Mouse (Mus musculus) right cerebral cortex, adult 18-20 months (tissue): ENCODE measurements around the gene Casp1.

Experiments used
- DNase-seq: peaks from one replicate; pipeline ENCODE4 v3.0.0; 2022; ENCODE audit warnings: mixed read lengths

Casp1 gene

GRCm38 (mm10) chr9:5298329-5299131 lies at the start of gene Casp1:
Casp1 (plus strand) TSS chr9:5298517.
- no peak for DNase-seq

GRCm38 (mm10) chr9:5263951-5264475 lies 34.3 kb upstream of the Casp1 start:
- DNase-seq, result no peak

DNA sequence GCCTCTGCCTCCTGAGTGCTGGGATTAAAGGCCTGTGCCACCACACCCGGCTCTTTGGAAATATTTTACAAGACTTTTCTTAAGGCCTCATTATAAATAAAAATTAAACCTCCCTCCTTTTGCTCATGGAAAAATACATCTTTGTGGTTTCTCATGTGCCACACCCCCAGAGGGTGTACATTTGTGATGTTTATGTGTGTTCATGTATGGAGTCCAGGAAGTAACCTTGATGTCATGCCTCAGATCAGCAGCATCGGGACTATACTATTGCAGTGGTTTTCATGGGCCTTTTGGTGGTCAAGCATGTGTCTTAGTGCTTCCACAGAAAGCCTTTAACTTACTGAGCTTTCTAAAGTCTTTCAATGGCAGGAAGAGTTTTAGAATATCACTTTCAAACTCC lies 28.0 kb upstream of the Casp1 start:
- DNase-seq, result no peak

DNA sequence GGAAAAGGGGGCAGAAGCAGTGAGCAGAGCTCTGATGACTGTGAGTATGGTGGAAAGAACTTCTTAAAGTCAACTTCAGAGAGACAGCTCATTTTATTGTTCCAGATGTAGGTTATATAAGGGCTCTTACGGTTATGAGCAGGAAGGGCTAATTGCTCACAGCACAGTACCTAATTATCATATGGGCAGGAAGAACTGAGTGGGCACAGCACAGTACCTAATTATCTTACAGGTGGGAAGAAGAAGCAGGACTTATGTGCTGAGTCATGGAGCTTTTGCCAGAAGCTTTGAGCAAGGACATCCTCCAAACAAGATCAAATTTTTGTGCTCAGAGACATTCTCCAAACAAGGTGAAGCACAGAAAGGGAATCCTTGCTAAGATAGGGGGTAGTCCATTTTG lies 27.4 kb upstream of the Casp1 start:
- DNase-seq, result no peak

GRCm38 (mm10) chr9:5271334-5271845 lies 26.9 kb upstream of the Casp1 start:
- no peak for DNase-seq

GRCm38 (mm10) chr9:5286071-5286470 lies 12.2 kb upstream of the Casp1 start:
- no peak for DNase-seq

- no peak for DNase-seq
Measured at GRCm38 (mm10) chr9:5286597-5286996, 11.7 kb upstream of the Casp1 start.

DNA sequence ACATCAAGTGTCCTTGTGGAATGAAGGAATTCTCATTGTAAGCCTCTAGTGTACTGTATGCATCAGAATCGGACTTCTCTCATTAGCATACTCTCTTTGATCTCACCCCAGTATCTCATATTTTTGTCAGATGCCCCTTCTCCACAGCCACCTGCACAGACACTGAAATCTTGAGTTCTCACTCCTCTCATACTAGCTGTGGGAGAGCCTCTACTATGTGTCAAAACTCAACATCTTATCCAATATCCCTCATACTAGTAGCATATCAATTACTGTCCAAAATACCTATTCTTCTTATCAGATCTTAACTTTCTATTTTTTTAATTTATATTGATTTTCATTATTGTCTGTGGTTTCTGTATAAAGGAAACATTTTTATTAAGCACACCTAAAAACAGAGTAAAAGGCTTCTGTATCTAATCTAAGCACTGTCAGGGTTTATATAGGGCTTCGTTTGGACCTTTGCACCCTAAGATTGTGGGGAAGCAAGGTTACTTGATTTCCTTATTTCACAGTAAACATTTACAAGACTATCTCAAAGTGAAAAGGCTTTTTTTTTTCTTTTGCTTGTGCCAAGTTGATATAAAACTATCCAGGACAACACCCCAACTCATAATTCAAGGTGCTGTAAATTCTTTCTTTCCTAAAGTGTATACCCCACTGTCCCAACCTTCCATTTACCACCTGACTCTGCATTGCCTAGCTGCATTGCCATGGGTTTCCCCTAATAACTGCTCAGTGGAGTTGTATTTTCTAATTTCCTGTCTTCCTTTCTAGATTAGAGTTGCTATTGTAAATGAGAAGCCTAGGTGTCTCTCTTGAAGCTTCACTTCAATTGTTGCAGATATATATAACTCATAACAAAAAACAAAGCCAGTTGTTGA lies 1.7 kb upstream of the Casp1 start:
- DNase-seq, result no peak

GRCm38 (mm10) chr9:5299132-5299381 lies 740 bp downstream of the Casp1 start:
- no peak for DNase-seq

- no peak for DNase-seq
Measured at GRCm38 (mm10) chr9:5308561-5308960, 10.2 kb downstream of the Casp1 start, which contains the start of gene Casp4. Casp4 (plus strand) TSS chr9:5308828.

- DNase-seq, result no peak
Measured at GRCm38 (mm10) chr9:5310112-5310511, 11.8 kb downstream of the Casp1 start.

DNA sequence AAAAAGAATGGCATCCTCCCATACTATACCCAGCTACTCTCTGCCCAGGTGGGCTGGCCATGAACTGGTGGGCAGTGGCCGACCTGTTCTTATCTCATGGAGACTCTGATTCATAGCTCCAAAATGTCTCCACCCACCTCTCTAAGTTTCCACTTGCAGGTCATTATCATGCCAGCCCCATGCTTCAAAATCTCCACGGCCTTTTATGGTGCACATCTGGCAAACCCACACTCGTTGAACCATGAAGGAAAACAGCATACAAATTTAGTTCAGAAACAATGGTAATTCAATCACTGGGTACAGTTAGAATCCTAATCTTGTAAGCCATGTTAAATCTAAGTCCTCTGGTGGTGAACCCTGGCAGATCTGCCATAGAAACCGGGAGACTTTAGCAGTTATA lies 13.1 kb downstream of the Casp1 start:
- no peak for DNase-seq

GRCm38 (mm10) chr9:5328204-5328603 lies 29.9 kb downstream of the Casp1 start:
- DNase-seq, result no peak

DNA sequence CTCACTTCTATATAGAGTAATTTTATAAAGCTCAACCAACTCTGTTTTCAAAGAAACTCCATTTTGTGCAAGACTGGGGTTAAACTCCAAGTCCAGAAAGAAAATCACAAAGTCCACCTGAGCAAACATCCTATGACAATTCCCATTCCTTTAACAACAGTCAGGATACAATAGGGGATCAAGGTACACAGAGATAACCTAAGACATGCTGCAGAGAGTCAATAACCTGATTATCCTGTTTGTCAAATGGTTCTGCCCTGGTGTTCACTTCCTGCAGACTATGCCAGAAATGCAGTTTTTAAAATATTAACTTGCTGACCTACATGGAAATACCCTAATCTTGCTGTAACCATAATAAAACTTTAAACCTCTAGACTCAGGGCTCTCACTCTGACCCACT lies 34.1 kb downstream of the Casp1 start:
- no peak for DNase-seq

- no peak for DNase-seq
Measured at GRCm38 (mm10) chr9:5333422-5333821, 35.1 kb downstream of the Casp1 start.

DNA sequence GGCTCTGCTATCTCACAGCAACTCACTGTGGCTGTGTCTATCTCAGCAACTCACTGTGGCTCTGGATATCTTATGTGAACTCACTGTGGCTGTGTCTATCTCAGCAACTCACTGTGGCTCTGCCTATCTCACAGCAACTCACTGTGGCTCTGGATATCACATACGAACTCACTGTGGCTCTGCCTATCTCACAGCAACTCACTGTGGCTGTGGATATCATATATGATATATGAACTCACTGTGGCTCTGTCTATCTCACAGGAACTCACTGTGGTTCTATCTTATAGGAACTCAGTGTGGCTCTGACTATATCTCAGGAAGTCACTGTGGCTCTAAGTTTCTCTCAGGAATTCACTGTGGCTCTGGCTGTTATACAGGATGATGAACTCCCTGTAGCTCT lies 44.8 kb downstream of the Casp1 start:
- DNase-seq, result no peak

- no peak for DNase-seq
Measured at GRCm38 (mm10) chr9:5344090-5344489, 45.8 kb downstream of the Casp1 start.

GRCm38 (mm10) chr9:5345291-5345898 lies 47.1 kb downstream of the Casp1 start, which contains the start of gene Casp12:
Casp12 (plus strand) TSS chr9:5345430.
- no peak for DNase-seq

- DNase-seq, result no peak
Measured at GRCm38 (mm10) chr9:5347381-5347780, 49.1 kb downstream of the Casp1 start.

DNA sequence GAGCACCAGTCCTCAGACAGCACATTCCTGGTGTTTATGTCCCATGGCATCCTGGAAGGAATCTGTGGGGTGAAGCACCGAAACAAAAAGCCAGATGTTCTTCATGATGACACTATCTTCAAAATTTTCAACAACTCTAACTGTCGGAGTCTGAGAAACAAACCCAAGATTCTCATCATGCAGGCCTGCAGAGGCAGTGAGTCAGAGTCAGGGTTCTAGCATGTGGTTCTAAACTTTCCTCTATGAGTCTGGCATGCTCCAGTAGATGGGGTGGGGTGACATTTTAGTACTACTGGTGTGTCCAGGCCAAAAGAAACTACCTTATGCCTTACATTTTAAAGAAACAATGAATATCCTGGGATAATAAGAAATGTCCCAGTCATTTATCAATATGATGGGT lies 55.4 kb downstream of the Casp1 start:
- no peak for DNase-seq

- DNase-seq, result no peak
Measured at GRCm38 (mm10) chr9:5356801-5357200, 58.5 kb downstream of the Casp1 start.
